Mouse (Mus musculus): ENCODE data around the gene Rps6kb2. TPM values are rescaled to one million over a fixed set of nuclear protein-coding genes. Genes with fewer than 3 reads are reported as not detected.
A peak's percentile ranks its signal among the peaks of the same experiment; 100 is the strongest.
"Not testable (repeated sequence)": the region's sequence is repeated elsewhere in the genome, so short reads cannot be mapped to it uniquely, and the experiment has no call there.

Gene Rps6kb2
- polyA plus RNA-seq, 1 experiment: 59.5 TPM

DNA sequence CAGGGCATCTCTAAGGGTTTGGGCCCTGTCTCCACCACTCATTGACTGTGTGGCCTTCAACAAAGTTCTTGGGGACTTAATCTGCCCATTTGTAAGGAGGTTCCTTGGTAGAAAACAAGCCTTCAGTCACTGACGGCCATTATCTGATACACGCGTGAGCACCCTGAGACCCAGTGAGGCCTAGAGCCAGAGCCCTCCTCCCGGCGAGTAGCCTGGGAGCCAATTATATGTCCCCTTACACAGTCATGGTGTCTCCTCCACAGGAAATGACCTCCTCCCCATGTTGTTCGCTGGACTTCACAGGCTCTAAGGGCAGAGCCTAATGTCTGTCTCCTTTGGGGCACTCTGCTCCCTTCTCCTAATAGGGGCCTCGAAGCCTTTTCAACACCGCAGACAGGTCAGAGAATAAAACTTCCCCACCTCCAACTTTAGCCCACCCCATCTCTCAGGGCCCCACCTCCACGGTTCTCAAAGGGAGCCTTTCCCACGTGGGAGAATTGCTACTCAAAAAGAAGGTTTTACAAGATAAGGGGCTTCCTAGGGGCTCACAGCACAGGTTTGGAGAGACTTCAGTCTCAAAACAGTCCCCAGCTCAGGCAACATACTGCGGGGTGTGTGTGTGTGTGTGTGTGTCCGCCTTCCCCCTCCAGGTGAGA is 16.7 kb downstream of the Rps6kb2 start:
- DNase-seq (ENCODE audit: low read depth): no peak
- TF ChIP-seq POLR2A (IDR thresholded peaks at IDR 0.05; ENCODE audit: borderline replicate concordance, extremely low read depth, insufficient read depth, insufficient read length, poor library complexity, severe bottlenecking): no peak
- no peak for TF ChIP-seq CTCF (IDR thresholded peaks at IDR 0.05; ENCODE audit: borderline replicate concordance, extremely low read depth, insufficient read depth, insufficient read length)

DNA sequence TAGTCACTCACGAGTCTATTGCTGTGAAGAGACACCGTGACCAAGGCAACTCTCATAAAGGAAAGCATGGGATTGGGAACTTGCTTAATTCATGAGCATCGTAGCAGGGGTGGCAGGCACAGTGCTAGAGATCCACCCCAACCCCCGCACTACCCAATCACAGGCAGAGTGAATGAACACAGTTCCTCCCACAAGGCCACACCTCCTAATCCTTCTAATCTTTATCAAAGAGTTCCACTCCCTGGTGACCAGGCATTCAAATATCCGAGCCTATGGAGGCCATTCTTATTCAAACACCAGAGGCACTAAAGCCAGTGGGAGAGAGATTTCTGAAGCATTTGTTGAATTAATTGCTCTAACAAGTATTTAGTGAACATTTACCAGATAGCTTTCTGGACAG is 17.2 kb downstream of the Rps6kb2 start:
- TF ChIP-seq POLR2A (IDR thresholded peaks at IDR 0.05; ENCODE audit: borderline replicate concordance, extremely low read depth, insufficient read depth, insufficient read length, poor library complexity, severe bottlenecking): no peak
- TF ChIP-seq CTCF (IDR thresholded peaks at IDR 0.05; ENCODE audit: borderline replicate concordance, extremely low read depth, insufficient read depth, insufficient read length): no peak
- DNase-seq (ENCODE audit: low read depth): no peak

DNA sequence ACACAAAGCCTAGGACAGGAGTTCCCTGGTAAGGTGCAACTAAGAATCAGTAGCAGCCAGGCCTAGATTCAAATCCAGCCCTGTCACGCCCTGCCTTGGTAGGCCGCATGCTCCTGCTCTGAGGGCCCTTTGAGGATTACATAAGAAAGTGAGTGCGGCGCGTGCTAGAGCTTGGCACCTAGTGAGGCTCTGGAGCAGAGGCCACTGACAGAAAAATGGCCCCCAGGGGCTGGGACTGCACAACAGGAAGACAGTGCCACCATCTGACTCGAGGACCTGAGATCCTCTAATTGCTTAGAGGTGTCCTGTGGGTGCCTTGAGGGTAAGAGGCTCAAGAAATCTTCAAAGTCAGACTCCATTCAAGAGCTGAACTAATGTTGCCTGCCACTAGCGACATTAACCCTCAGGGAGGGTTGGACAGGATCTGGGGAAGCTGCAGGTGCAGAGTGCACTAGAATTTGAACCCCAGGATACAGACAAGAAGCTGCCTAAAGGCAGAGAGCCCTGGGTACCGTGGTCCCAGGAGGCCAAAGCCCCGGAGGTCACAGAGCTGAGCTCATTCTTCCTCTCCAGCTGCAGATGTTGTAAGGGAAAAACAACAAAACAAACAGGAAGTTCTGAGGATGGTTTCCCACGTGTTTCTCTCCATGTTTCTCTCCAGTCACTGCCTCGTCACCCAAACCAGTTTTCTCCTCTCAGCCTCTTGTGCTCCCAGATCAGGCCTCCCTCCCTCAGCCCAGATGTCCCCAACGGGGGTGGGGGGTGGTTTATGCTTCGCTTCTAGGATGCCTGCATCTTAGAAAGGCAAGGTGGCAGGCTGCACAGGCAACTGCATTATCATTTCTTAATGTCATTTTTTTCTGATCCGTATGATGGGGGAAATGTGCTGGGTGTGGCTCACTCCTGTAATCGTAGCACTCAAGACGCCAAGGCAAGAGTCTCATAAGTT is 18.3 kb downstream of the Rps6kb2 start:
- DNase-seq (ENCODE audit: low read depth): no peak
- no peak for TF ChIP-seq POLR2A (IDR thresholded peaks at IDR 0.05; ENCODE audit: borderline replicate concordance, extremely low read depth, insufficient read depth, insufficient read length, poor library complexity, severe bottlenecking)
- no peak for TF ChIP-seq CTCF (IDR thresholded peaks at IDR 0.05; ENCODE audit: borderline replicate concordance, extremely low read depth, insufficient read depth, insufficient read length)

DNA sequence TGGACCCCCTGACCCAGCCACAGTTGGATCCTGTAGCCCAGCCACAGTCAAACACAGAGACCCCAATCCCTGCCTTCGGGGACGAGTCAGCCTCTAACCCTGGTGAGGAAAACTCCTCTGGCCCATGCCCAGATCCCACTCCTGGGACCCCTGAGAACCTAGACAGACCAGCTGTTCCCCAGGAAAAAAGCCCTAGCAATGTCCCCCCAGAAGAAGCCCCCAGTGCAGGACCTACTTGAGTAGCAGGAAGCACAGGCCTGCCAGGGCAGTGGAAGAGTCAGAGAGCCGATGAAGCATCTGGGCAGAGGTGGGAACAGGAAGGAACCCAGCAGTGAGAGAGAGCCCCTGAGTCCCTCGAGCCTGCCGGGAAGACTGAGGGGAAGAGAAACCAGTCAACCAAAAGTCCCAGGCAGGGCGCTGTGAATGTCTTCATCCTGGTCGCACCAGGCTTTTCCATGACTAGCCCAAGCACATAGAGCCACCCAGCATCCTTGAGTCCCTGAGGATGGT is 19.3 kb downstream of the Rps6kb2 start, which contains the start of gene Cabp4:
Gene Cabp4 (minus strand): TSS at position 275 of the 510 bp plus-strand sequence.
- DNase-seq (ENCODE audit: low read depth): no peak
- TF ChIP-seq CTCF (IDR thresholded peaks at IDR 0.05; ENCODE audit: borderline replicate concordance, extremely low read depth, insufficient read depth, insufficient read length): no peak
- TF ChIP-seq POLR2A (IDR thresholded peaks at IDR 0.05; ENCODE audit: borderline replicate concordance, extremely low read depth, insufficient read depth, insufficient read length, poor library complexity, severe bottlenecking): no peak

DNA sequence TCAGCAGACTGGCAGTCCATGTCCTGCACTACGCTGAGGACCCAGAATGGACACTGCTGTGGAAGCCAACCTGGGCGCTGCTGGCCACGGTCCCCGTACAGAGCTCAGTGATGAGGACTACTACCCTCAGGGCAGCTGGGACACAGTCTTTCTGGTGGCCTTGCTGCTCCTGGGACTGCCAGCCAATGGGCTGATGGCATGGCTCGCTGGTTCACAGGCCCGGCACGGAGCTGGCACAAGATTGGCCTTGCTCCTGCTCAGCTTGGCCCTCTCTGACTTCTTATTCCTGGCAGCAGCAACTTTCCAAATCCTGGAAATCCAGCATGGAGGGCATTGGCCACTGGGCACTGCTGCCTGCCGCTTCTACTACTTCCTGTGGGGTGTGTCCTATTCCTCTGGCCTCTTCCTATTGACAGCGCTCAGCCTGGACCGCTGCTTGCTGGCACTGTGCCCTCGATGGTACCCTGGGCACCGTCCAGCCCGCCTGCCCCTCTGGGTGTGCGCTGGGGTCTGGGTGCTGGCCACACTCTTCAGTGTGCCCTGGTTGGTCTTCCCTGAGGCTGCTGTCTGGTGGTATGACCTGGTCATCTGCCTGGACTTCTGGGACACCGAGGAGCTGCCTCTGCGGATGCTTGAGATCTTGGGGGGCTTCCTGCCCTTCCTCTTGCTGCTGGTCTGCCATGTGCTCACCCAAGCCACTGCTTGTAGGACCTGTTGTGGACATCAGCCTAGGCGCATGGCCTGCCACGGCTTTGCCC is 20.6 kb downstream of the Rps6kb2 start:
- TF ChIP-seq CTCF (IDR thresholded peaks at IDR 0.05; ENCODE audit: borderline replicate concordance, extremely low read depth, insufficient read depth, insufficient read length) (no peak), POLR2A (IDR thresholded peaks at IDR 0.05; ENCODE audit: borderline replicate concordance, extremely low read depth, insufficient read depth, insufficient read length, poor library complexity, severe bottlenecking) (no peak)
- DNase-seq (ENCODE audit: low read depth): no peak

DNA sequence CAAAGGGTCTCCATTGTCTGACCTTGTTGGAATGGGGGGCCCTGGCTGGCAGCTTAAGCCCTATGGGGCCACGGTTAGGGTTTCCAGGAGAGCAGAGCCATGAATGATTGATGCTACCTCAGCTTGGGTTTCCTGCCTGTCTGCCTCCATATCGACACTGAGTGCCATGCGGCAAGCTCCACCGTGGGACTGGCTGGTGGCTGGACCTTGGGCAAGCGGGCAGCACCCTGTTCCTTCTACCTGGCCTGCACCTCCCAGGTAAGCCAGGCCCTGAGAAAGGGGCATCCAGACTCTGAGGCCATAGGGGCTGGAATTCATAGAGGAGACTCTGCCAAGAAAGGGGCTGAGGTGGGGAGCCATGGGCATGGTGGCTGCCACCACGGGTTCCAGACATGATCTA is 23.0 kb downstream of the Rps6kb2 start:
- DNase-seq (ENCODE audit: low read depth): no peak
- TF ChIP-seq CTCF (IDR thresholded peaks at IDR 0.05; ENCODE audit: borderline replicate concordance, extremely low read depth, insufficient read depth, insufficient read length) (no peak), POLR2A (IDR thresholded peaks at IDR 0.05; ENCODE audit: borderline replicate concordance, extremely low read depth, insufficient read depth, insufficient read length, poor library complexity, severe bottlenecking) (no peak)

DNA sequence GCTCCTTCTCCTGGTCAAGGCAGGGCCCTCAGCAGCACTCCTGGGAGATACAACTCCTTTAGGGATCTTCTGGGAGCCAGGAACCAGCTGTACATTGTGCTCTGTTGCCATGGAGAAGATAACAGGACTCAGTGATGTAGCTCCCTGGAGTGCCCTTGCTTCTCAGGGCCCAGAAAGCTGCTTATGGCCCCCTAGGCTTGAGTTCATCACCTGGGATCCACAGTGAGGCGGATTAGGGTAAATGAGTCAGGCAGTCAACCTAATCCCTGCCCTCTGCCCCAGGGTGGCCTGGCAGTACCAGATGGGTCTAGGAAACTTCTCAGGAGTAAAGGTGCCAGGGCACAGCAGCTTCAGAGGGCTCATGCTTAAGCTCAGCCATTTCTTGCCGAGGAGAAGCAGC is 23.7 kb downstream of the Rps6kb2 start, which contains the start of gene Gpr152:
Gene Gpr152 (plus strand): TSS at position 342 of the 400 bp plus-strand sequence.
- TF ChIP-seq POLR2A (IDR thresholded peaks at IDR 0.05; ENCODE audit: borderline replicate concordance, extremely low read depth, insufficient read depth, insufficient read length, poor library complexity, severe bottlenecking) (no peak), CTCF (IDR thresholded peaks at IDR 0.05; ENCODE audit: borderline replicate concordance, extremely low read depth, insufficient read depth, insufficient read length) (no peak)
- no peak for DNase-seq (ENCODE audit: low read depth)

DNA sequence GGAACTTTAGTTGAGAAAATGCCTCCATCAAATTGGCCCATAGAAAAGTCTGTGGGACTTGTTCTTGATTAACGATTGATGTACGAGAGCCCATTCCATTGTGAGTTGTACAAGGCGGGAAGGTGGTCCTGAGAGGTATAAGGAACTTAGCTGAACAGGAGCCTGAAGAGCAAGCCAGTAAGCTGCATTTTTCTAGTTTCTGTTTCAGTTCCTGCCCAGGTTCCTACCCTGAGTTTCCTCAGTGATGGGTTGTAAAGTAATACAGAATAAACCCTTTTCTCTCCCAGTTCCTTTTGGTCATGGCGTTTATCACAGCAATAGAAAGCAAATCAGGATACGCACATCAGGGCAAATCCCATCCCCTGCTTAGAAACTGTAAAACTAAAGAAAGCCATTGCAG is 25.2 kb downstream of the Rps6kb2 start:
- TF ChIP-seq POLR2A (IDR thresholded peaks at IDR 0.05; ENCODE audit: borderline replicate concordance, extremely low read depth, insufficient read depth, insufficient read length, poor library complexity, severe bottlenecking): no peak
- TF ChIP-seq CTCF (IDR thresholded peaks at IDR 0.05; ENCODE audit: borderline replicate concordance, extremely low read depth, insufficient read depth, insufficient read length): no peak
- no peak for DNase-seq (ENCODE audit: low read depth)

DNA sequence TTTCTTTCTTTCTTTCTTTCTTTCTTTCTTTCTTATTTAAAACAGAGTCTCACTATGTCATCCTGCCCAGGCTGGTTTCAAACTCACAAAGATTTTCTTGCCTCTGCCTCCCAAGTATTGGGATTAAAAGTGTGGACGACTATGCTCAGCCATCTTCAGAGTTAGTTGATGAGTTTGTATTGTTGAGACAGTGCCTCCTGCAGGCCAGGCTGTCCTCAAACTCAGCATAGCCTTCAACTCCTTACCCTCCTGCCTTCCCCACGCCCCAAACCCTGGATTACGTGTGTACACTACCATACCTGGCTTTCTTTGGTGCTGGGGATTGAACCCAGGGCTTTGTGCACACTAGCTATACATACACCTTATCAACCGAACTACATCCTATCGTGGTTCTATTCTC is 26.7 kb downstream of the Rps6kb2 start:
- TF ChIP-seq POLR2A (IDR thresholded peaks at IDR 0.05; ENCODE audit: borderline replicate concordance, extremely low read depth, insufficient read depth, insufficient read length, poor library complexity, severe bottlenecking): no peak
- no peak for TF ChIP-seq CTCF (IDR thresholded peaks at IDR 0.05; ENCODE audit: borderline replicate concordance, extremely low read depth, insufficient read depth, insufficient read length)
- DNase-seq (ENCODE audit: low read depth): no peak

DNA sequence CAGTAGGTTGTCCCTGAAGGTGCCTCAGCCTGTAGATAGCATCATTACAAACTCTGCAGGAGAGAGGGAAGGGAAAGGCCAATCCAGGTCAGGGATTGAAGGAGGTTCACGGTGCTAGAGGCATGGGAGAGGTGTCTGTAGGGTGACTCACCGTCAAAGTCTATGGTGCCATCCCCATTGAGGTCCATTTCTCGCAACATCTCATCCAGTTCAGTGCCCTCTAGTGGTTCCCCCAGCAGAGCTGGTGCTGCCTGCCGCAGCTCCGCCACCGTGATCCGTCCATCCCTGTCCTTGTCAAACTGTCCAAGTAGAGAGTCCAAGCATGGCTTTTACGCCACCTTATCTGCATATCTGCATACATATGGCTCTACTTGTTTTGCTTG is 27.2 kb downstream of the Rps6kb2 start:
- peak; percentile 16; the same call in 1 of the 2 replicates for TF ChIP-seq CTCF (IDR thresholded peaks at IDR 0.05; ENCODE audit: borderline replicate concordance, extremely low read depth, insufficient read depth, insufficient read length)
- not testable (repeated sequence) for DNase-seq (ENCODE audit: low read depth)

DNA sequence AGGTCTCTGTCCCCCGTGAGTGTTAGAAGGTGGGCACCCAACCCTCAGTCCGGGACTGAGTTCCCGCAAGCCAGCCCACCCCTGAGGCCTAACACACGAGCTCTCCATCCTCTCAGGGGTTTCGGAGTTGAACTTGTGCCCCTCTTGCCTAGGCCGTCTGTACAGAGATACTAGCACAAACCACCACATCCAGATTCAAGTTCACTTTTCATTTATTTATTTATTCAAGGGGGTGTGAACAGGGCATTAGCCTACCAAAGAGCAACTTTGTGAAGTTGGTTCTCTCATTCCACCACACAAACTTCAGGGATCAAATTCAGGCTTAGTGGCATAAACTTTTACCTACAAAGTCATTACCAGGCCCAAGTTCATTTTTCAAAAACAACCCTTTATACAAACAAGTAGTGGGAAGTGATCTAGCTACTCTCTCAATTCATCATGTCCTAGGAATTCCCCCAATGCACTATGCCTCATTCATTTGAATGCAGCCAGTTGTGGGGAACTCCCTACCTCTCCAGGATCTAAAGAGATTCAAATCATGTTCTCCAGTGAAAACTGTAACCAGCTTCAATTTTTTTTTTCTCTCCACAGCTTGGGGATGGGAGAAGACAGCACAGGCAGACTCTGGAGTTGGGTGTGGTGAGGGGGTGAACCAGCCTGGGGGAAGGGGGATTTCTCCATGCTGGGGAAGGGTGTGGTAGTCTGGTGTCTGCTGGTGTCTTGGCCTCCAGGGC is 27.8 kb downstream of the Rps6kb2 start:
- DNase-seq (ENCODE audit: low read depth): not testable (repeated sequence)

All from brain, embryonic 14.5 days (tissue).